Mouse (Mus musculus) mesoderm, embryonic 11.5 days (tissue): ENCODE results near the gene Vpreb3.

Experiments used
- DNase-seq: peaks from one replicate; pipeline ENCODE4 v3.0.0-alpha.2; 2012; ENCODE audit warnings: low read depth, low spot score

Vpreb3 gene

DNA sequence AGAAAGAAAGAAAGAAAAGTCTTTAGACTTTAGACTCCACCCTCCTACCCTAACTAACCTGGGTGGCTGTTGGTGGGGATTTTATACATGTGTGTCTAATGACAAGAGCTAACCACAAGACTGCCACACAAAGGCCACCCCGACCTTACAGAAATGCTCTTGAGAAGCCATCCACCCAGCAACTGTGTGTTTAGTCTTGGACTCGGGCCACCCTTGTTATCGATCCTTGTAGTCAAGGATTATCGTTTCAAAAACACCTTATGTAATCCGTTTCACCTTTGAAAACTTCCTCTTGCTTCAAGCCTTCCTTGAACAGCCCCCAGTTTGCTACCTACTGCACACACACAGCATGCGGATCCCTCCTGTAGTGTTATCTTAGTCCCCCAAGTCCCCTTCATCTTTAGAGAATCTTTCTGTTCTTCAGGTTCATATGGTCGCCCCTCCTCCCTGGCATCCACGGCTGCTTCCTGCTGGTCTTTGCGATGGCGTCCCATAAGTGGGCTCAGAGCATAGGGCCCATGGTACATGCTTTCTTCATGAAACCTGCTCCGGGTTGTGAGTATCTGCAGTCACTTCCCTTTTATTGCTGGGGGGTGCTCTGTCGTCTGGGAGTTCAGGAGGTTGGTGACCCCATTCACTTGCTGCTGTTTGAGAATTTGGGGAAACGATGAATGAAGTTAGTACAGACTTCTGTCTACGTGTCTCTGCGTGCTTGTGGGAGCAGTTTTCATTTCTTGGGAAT lies at the start of gene Vpreb3:
TSS of gene Vpreb3 (plus strand) at position 322 of the 742 bp plus-strand sequence.
- DNase-seq: no peak

DNA sequence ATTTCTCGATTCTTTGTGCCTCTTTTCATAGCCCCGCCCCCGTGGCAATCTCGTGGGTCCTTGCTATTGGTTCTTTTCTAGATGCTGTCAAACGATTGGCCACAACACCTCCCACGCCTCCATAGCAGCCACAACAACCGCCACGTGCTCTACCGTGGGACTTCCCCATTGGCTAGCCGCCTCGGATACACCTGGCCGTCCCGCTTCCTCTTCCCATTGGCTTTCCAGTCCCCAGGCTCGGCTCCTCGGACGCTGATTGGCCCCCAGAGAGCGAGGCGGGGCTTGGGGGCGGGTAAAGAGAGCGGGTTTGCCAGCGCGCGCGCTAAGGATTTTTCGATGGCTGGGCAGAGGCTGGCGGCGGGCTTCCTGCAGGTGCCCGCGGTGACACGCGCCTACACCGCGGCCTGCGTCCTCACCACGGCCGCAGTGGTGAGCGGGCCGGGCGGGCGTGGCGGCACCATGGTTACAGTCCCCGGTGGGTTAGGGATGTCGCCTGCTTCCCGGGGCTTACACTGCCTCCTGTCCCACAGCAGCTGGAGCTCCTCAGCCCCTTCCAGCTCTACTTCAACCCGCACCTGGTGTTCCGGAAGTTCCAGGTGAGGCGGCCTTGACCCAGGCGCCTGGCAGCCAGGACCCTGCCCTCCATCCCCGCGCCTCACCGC lies 49.6 kb upstream of the Vpreb3 start, which contains the start of gene Derl3:
TSS of gene Derl3 (plus strand) at position 325 of the 662 bp plus-strand sequence.
- DNase-seq: peak; percentile 97

DNA sequence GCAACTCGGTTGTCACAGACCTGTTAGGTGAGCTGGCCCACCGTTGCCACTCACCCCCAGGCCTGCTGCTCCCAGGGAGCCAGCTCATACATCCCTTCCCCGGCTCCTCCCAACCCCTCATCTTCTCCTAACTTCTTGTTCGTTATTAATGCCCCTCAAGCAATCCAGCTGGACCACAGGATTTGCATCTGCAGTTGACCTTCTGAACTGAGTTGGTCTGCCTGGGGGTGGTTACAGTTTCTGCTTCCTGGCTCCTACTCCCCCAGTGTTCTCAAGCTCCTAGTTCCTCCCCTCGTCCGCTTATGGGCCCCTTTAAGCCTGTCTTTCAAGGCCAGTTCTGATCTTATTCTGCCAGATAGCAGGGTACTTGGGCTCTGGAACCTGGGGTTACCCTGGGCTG lies 48.3 kb upstream of the Vpreb3 start:
- no peak for DNase-seq

DNA sequence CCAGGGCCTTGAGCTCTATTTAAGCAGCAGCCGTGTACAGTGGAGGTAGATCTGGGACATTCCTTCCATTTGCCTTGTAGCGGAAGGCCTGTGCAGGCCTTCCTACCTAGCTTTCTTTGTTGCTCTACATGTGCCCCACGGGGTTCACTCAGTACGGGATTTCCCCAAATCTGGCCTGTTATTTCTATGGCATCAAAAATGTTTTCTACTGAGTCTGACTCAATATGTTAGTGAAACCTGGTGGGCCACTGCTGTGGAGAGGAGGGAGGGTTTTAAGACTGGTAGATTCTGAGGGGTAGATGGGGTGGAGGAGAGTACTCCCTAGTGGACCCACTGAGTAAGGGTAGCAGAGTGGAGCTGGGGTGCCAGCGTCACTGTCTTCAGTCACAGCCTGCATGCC lies 47.1 kb upstream of the Vpreb3 start:
- DNase-seq: no peak

DNA sequence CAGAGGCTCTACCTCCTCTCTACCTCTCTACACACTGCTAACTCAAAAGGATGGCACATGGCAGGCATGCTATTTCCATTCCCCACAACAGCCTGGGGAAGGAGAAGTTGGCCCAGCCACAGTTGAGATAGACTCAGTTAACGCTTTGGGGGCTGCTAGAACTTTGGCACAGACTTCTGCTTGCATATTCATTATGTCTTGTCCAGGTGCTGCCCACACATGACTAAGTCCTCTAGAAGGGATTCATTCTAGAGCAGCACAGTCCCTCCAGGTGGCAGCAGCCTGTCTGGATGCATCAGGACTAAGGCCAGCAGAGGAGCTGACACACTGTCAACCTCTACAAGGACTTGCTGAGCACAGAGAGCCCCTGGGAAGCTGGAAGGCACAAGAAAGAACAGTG lies 46.6 kb upstream of the Vpreb3 start:
- no peak for DNase-seq

DNA sequence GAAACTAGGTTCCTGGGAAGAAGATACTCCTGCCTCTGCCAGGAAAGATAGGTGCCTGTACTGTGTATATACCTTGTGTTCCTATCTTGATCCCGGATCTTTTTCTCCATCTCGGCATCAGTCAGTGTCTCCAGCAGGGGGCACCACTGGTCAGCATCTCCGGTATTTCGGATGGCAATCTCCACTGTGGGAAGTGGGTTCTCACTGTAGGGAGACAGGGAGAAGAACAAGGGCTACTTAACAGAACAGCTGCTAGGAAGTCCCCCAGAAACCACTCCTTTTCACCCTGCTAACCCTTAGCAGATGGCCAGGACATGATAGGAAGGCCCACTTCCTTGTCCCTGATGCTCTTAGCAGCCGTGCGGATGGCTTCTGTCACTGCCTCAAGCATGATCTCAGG lies 45.5 kb upstream of the Vpreb3 start:
- peak; percentile 76 for DNase-seq

DNA sequence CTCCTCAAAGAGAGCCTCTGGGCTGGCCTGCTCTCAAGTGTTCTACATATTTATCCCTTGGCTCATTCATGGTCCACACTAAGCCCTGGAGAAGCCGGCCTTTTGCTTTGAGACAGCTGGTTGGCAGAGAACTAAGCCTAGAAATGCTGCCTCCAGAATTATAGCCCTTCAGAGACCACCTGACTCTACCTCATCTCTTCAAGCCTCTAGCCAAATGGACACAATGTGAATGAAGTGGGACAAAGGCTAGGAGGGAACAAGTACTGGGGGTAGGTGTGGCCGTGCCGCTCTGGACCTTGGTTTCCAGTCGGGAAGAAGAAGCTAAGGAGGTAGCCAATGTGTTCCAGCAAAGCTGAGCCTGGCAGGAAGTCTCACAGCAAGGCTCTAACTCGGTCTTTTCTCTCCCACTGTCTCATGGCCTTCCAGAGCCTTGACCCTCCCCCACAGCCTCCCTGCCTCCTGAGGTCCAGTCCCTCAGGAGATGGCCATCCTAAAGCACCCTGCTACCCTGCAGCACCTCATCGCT lies 44.8 kb upstream of the Vpreb3 start:
- no peak for DNase-seq

DNA sequence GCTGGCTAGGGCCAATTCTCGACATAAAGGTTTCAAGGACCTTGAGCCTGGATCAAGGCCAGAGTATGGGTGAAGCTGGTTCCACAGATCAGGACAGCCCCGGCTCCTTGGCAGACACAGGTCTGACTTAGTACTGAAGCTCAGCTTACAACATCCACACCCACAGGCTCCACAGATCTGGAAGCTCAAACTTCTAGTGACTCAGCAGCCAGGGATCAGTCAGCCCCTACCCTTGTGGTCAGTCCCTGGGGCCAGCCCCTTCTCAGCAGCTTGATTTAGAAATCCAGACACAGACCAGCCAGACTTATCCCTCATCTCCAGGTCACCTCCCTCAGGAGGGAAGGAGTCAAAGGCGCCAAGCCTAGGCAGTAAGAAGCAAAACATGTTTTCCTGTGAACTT lies 44.0 kb upstream of the Vpreb3 start:
- no peak for DNase-seq

DNA sequence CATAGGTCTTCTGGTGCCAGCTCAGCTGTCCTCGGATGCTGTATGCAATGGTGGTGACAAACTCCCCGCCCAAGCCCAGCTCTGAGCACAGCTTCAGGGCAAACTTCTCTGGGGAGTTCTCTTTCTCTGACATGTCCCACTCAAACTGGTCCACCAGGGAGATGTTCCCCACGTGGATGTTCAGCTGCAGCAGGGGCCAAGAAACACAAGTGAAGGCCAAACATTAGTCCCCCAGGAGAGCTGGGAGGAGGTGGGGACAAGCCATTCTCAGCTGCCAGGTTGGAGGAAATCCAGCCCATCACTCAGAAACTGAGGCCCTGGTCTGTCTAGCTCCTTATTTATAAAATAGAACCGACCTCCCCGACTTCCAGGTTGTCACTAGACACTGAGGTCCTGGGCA lies 38.5 kb upstream of the Vpreb3 start:
- no peak for DNase-seq

DNA sequence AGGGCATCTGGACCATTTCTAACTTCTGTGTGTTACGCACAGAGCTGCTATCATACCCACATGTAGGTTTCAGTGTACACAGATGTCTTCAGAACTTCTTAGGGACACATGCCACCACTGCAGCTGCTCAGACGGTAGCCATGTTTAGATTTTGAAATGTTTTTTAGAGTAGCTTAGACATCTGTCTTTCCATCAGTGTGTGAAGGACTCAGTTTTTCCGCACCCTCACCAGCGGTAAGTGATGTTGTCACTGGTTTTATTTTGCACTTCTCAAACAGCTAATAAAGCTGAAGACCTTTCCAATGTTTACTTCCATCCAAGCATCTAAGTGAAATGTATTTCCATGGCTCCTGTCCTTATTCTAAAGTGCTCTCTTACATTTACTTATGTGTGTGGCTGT lies 36.0 kb upstream of the Vpreb3 start:
- DNase-seq: no peak

DNA sequence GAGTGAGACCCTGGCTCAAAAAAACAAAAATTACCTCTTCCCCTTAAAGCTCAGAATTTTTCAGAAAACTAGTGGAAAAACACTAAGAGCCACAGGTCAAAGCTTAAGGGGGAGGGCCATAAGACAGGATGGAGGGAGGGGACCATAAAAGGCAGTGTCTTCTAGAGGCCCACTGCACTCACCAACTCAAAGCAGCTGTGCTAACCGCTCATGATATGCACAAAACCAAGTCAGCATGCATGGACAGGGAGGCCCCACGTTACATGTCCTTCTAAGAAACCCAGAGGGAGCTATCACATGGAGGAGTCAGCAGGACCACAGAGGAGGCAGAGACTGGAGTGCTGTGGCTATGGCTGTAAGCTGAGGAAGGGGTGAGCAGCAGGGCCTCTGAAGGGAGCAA lies 32.2 kb upstream of the Vpreb3 start:
- DNase-seq: no peak

DNA sequence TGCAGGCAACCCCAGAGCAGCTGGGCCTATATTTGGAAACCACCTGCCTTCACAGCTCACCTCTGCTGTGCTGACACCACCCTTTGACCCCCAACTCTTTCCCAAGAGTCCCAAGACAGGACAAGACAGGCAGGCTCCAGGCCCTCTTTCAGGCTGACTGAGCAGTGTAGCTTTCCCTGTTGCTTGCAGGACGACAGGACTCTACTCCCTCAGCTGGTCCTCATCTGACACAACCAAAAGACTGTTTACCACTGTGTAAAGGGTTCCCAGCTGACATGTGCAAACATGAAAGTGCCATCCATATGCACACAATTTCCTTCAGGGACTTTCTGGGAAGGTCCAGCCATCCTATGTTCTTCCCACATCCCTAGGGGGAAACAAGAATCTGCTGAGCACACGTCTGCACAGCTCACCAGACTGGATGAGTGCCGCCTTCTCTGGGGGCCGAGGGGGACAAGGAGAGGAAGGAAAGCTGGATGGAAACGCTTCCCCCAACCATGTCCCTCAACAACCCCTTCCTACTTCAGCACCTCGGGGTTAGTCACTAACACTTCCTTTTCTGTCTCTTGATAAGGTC lies 29.8 kb upstream of the Vpreb3 start:
- no peak for DNase-seq

DNA sequence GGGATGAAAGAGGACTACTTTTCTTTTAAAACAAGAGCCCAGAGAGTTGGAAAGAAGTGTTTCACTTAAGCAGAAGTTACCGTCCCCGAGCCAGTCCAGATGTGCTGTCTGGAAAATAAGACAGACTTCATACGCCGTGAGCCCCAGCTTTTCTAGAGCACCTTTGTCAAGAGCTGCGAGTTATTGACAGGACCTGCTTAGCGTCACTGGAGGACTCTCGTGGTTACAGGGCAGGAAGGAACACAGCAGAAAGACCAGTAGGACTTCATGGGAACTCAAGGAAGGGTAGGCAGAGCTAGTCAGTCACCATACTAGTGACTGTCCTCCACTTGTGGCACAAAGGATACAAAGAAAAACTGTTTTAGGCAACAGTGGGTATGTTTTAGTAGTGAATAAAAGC lies 27.3 kb upstream of the Vpreb3 start:
- DNase-seq: no peak

DNA sequence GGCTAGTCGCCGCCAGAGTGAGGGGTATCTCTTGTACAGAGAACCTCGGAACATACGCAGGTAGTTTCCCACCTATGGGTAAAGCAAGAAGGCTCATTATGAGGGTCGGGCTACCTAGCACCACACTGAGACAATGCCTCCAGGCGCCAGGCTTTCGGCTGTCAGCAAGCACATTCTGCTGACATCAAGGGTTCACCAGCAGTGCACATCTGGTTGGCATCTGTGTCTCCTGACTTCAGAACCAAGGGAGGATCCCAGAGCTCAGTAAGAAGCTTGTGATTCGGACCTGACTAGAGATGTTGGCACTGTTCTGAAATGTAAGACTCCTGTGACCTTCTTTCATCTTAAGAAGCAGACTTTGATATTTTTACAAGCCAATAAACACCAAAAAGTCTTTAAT lies 26.0 kb upstream of the Vpreb3 start:
- DNase-seq: peak; percentile 49

DNA sequence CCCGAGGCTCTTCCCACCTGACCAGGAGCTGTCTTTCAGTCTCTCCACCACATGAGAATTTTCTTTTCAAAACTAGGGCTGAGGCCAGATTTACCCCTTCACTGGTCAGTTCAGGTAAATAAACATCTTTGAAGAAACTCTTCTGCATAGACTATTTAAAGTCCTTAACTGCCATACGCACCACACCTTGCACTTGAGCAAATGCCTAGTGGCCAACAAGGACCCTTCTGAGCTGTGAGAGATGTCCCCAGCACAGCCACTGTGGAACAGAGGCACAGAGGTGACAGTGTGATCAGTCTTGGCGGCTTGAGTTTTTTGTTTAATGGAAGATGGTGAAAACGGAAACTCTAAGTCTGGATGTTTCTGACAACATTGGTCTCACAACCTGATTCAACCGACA lies 23.8 kb upstream of the Vpreb3 start:
- DNase-seq: no peak

DNA sequence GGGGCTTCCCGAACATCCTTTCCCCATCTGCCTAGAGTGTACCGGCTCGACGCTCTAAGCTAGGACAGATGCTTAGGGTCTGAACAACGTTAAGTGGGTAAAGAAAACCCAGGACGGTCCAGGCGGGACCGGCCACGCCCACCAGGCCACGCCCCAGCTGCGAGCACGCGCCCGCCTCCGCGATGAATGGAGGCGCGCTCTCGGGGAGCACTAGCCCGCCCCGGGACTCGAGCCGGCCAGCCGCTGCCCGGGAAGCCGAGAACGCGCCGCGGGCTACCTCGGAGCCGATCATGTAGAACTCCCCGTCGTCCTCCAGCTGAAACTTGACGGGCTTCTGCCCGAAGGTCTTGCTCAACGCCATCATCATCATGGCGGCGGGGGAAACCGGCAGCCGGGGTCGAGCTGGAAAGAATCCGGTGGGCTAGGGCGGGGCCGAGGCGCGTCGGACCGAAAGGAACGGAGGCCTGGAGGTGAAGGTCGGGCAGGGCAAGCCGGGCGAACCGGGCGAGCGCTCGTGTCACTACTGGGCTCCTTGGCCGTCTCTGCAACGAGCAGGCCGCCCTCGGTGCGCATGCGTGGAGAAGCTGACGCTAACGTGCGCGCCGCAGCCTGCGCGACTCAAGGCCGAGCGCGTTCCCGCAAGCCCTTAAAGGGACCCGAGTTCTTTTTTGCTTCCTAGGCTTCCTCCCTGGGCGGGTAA lies 21.7 kb upstream of the Vpreb3 start, which contains the start of gene Smarcb1:
TSS of gene Smarcb1 (minus strand) at position 592 of the 700 bp plus-strand sequence.
- DNase-seq: peak; percentile 95

DNA sequence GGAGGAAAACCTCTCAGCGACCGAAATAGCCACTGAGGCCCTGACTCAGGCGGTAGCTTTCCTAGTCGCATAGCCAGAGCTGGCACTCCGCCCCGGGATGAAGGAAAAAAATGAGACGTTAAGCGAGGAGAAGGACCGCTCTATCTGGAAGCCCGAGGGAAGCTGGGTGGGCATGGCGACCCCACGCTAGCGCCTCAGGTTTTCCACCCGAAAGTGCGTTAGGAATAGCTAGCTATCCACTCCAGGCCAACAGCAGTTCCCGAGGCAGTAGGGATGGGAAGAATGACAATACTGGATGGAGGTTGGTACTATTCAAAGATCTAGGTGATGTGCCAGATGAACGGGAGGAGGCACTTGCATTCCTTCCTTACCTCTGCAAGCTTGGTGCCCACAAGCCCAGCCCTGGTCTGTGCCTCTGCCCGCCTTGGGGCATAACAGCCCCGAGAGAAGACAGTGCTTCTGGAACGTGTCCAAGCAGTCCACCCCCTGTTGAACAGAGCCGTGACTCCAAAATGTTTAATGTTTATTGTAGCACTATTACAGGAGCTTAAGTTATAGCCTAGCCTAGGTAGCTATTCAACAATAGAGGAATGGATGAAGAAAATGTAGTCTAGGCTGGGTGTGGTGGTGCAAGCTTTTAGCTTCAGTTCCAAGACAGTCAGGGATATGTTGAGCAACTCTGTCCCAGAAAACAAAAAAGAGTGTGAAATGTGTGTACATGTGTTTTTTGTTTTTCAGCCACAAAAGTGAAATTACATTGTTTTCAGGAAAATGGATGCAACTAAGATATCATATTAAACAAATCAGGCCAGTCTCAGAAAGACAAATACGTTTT lies 20.9 kb upstream of the Vpreb3 start:
- DNase-seq: no peak

DNA sequence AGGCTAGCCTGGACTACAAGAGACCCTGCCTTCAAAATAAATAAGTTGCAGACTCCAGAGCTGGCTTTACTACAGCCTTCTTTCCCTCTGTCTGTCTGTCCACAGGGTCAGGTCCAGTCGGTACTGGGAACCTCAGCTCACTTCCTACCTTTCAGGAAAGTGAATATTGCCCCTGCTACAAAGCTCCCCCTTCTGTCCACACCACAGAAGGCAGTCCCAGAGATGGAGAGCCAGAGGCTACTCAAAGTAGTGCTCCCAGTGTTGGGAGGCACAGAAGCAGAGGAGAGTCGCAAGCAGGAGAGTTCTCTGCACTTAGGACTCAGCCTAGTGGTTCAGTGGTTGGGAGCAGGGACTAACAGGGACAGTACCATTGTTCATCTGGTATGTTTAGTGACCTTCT lies 18.5 kb upstream of the Vpreb3 start:
- DNase-seq: no peak

DNA sequence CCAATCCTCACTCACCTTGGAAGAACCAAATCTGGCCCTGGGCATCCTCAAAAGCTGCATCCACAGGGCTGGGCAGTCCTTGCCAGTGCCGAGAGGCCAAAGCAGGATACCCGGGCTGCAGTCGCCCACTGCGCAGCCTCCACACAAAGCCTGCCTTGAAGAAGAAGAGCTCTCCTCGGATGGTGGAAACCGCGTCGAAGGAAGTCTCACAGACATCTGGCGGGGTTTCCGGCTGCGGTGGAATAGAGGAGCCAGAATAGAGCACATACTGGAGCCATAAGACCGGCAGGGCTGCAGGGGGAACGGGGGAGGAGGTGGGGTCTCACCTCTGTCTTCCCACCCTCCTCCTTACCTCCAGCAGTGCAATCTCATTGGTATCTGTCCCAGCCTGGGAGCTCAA lies 16.5 kb upstream of the Vpreb3 start:
- DNase-seq: no peak

DNA sequence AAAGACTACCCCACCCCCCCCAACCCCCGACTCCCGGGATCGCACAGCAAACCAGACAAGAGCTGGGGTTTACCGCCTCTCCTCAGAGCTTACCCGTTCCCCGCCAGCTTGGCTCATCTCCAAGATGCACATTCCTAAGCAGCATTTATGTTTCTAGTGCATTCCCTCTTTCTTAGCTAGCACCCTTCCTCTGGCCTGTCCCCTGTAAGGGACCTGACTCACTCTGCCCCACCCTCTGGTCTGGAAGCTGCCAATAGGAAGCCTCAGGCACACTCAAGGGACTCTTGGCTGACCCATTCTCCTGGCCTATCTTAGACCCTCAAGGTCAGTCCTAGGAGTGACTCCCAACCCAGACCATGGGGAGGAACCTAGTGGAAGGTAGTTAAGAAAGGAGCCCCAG lies 12.6 kb upstream of the Vpreb3 start:
- no peak for DNase-seq

DNA sequence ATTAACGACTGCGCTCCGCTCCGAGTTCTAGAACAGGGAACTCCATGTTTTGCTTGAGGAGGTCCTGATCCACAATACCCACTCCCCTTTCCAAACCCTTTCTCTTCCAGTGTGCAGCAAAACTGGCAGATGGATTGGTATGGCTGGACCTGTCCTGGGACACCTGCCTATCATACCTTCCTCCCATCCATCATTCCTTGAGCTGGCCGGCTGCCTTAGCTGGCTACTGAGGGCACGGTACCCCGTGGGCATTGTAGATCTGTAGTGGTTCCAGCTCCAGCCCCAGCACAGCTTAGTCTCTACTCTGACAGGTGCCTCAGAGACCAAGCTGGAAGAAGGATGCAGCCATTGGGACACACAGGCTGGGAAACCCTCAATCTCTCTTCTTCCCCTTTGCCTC lies 11.5 kb upstream of the Vpreb3 start:
- no peak for DNase-seq
